Mouse (Mus musculus) lung, adult 2 months (tissue): ENCODE data around the gene Cldn10.

Experiments used
- CTCF ChIP-seq: fragments of 200-500 bp; IDR thresholded peaks from 2 replicates; pipeline ENCODE4 v1.5.1; 2011; ENCODE audit warnings: mild to moderate bottlenecking, low read length, control low read depth; ENCODE audit not compliant: insufficient read depth
- POLR2A ChIP-seq: fragments of 200-500 bp; IDR thresholded peaks from 2 replicates; pipeline ENCODE4 v1.6.1; 2011; ENCODE audit warnings: low read depth, mild to moderate bottlenecking, control low read depth, low read length, borderline replicate concordance; ENCODE audit errors: extremely low read depth

DNA sequence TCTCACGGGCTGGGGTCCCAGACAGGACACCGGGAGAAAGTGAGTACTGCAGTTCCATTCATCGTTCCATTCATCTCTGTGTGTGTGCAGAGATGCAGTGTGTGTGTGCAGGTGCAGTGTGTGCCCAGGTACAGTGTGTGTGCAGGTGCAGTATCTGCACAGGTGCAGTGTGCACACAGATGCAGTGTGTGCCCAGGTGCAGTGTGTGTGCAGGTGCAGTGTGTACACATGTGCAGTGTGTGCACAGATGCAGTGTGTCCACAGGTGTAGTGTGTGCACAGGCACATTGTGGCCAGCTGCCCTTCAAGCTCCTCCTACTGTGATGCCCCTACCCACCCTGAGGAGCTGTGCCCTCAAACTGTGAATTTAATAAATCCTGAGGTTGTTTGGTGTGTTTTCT is 14.0 kb upstream of the Cldn10 start:
- TF ChIP-seq CTCF (no peak), POLR2A (no peak)
